Mouse (Mus musculus): ENCODE measurements around the gene AC134908.4.
"Not testable (repeated sequence)": the region's sequence is repeated elsewhere in the genome, so short reads cannot be mapped to it uniquely, and the experiment has no call there.

AC134908.4 gene

GRCm38 (mm10) chr17:25808789-25809605, 13.5 kb upstream of the AC134908.4 start, which contains the start of gene Fbxl16:
TSS of gene Fbxl16 (plus strand) at chr17:25809085.
- DNase-seq (ENCODE audit: low spot score): peak; percentile 90

GRCm38 (mm10) chr17:25808028-25808427, 12.6 kb upstream of the AC134908.4 start:
- DNase-seq (ENCODE audit: low spot score): no peak

GRCm38 (mm10) chr17:25807452-25807851, 12.0 kb upstream of the AC134908.4 start:
- not testable (repeated sequence) for DNase-seq (ENCODE audit: low spot score)

GRCm38 (mm10) chr17:25806507-25806906, 11.0 kb upstream of the AC134908.4 start:
- DNase-seq (ENCODE audit: low spot score): no peak

GRCm38 (mm10) chr17:25802825-25803517, 7.5 kb upstream of the AC134908.4 start:
- DNase-seq (ENCODE audit: low spot score): peak; percentile 89

GRCm38 (mm10) chr17:25801029-25801428, 5.6 kb upstream of the AC134908.4 start:
- peak; percentile 93 for DNase-seq (ENCODE audit: low spot score)

GRCm38 (mm10) chr17:25796951-25797369, 1.5 kb upstream of the AC134908.4 start, which contains the start of gene Metrn:
TSS of gene Metrn (minus strand) at chr17:25797136.
- DNase-seq (ENCODE audit: low spot score): peak; percentile 97

- DNase-seq (ENCODE audit: low spot score): no peak
Measured at GRCm38 (mm10) chr17:25796211-25796771, 832 bp upstream of the AC134908.4 start.

GRCm38 (mm10) chr17:25794998-25795397, 461 bp downstream of the AC134908.4 start:
- no peak for DNase-seq (ENCODE audit: low spot score)

- peak; percentile 70 for DNase-seq (ENCODE audit: low spot score)
Measured at GRCm38 (mm10) chr17:25794197-25794596, 1.3 kb downstream of the AC134908.4 start.

GRCm38 (mm10) chr17:25792615-25793014, 2.8 kb downstream of the AC134908.4 start, which contains the start of gene Fam173a:
TSS of gene Fam173a (minus strand) at chr17:25792901.
- peak; percentile 82 for DNase-seq (ENCODE audit: low spot score)

GRCm38 (mm10) chr17:25791843-25792527, 3.5 kb downstream of the AC134908.4 start:
- peak; percentile 89 for DNase-seq (ENCODE audit: low spot score)

GRCm38 (mm10) chr17:25791320-25791842, 4.1 kb downstream of the AC134908.4 start:
- no peak for DNase-seq (ENCODE audit: low spot score)

- DNase-seq (ENCODE audit: low spot score): no peak
Measured at GRCm38 (mm10) chr17:25786781-25787504, 8.5 kb downstream of the AC134908.4 start.

- DNase-seq (ENCODE audit: low spot score): no peak
Measured at GRCm38 (mm10) chr17:25786280-25786679, 9.2 kb downstream of the AC134908.4 start, which contains the start of gene Ccdc78. TSS of gene Ccdc78 (plus strand) at chr17:25786580.

- peak; percentile 98 for DNase-seq (ENCODE audit: low spot score)
Measured at GRCm38 (mm10) chr17:25785281-25785745, 10.1 kb downstream of the AC134908.4 start, which contains the start of gene Haghl. TSS of gene Haghl (minus strand) at chr17:25785673.

GRCm38 (mm10) chr17:25783861-25784574, 11.4 kb downstream of the AC134908.4 start:
- DNase-seq (ENCODE audit: low spot score): no peak

GRCm38 (mm10) chr17:25783086-25783485, 12.4 kb downstream of the AC134908.4 start:
- DNase-seq (ENCODE audit: low spot score): no peak

GRCm38 (mm10) chr17:25781339-25781738, 14.1 kb downstream of the AC134908.4 start:
- no peak for DNase-seq (ENCODE audit: low spot score)

- no peak for DNase-seq (ENCODE audit: low spot score)
Measured at GRCm38 (mm10) chr17:25777948-25778347, 17.5 kb downstream of the AC134908.4 start.
